Mouse (Mus musculus) heart, postnatal 4 days (tissue): ENCODE results near the gene Pah. TPM values are rescaled to one million over a fixed set of nuclear protein-coding genes. Genes with fewer than 3 reads are reported as not detected.

Experiments
- DNase-seq: peaks from one replicate; pipeline ENCODE4 v3.0.0; 2021
- total RNA-seq, 2 experiments: library from RNA; stranded (reverse); gene quantifications; 2 replicates each; pipeline ENCODE4 v1.2.3; 2021

Gene Pah
- total RNA-seq, 2 experiments from 2014 or later = 0.47 TPM; not detected in 1

- DNase-seq = no peak
Observed at GRCm38 (mm10) chr10:87508581-87508980, 13.0 kb upstream of the Pah start.

- no peak for DNase-seq
Observed at GRCm38 (mm10) chr10:87513052-87513451, 8.5 kb upstream of the Pah start.

GRCm38 (mm10) chr10:87518585-87518984 lies 3.0 kb upstream of the Pah start:
- no peak for DNase-seq

GRCm38 (mm10) chr10:87520401-87521116 lies 1.0 kb upstream of the Pah start:
- no peak for DNase-seq

GRCm38 (mm10) chr10:87534172-87534571 lies 12.6 kb downstream of the Pah start:
- DNase-seq = no peak

- DNase-seq = no peak
Observed at GRCm38 (mm10) chr10:87545759-87546158, 24.2 kb downstream of the Pah start.

GRCm38 (mm10) chr10:87546299-87547234 lies 25.0 kb downstream of the Pah start:
- no peak for DNase-seq

GRCm38 (mm10) chr10:87552726-87553125 lies 31.1 kb downstream of the Pah start:
- peak; percentile 34 for DNase-seq

GRCm38 (mm10) chr10:87556441-87556840 lies 34.8 kb downstream of the Pah start:
- DNase-seq = no peak

- DNase-seq = no peak
Observed at GRCm38 (mm10) chr10:87563818-87564217, 42.2 kb downstream of the Pah start.

- no peak for DNase-seq
Observed at GRCm38 (mm10) chr10:87565712-87566111, 44.1 kb downstream of the Pah start.

- DNase-seq = no peak
Observed at GRCm38 (mm10) chr10:87572500-87572899, 50.9 kb downstream of the Pah start.

GRCm38 (mm10) chr10:87586696-87587095 lies 65.1 kb downstream of the Pah start:
- peak; percentile 69 for DNase-seq

- DNase-seq = no peak
Observed at GRCm38 (mm10) chr10:87593916-87594315, 72.3 kb downstream of the Pah start.

GRCm38 (mm10) chr10:87596361-87597074 lies 74.9 kb downstream of the Pah start:
- peak; percentile 51 for DNase-seq

GRCm38 (mm10) chr10:87597075-87597677 lies 75.6 kb downstream of the Pah start:
- no peak for DNase-seq

GRCm38 (mm10) chr10:87602151-87602550 lies 80.6 kb downstream of the Pah start:
- DNase-seq = no peak

- no peak for DNase-seq
Observed at GRCm38 (mm10) chr10:87625196-87625595, 103.6 kb downstream of the Pah start.
